Mouse (Mus musculus) lung, postnatal 0 days (tissue): ENCODE results near the gene Frmpd4. TPM values are rescaled to one million over a fixed set of nuclear protein-coding genes. Genes with fewer than 3 reads are reported as not detected.

Experiments
- ATAC-seq: fragments of 200-750 bp; cut with Nextera tagmentation; 2 replicates; pipeline ENCODE4 v1.8.0; 2017; ENCODE audit warnings: moderate library complexity
- DNase-seq: peaks from one replicate; pipeline ENCODE4 v3.0.0-alpha.2; 2016; ENCODE audit warnings: low spot score
- H3K27ac ChIP-seq: fragments of 300-500 bp; sonication (generic); 2 replicates; pipeline ENCODE4 v1.5.1; 2014; ENCODE audit warnings: antibody characterized with exemption, mild to moderate bottlenecking, low read length, mixed read lengths
- H3K27me3 ChIP-seq: fragments of 300-500 bp; sonication (generic); replicated peaks from 2 replicates; pipeline ENCODE4 v1.6.1; 2014; ENCODE audit warnings: low read length, mixed read lengths; ENCODE audit not compliant: insufficient read depth
- H3K36me3 ChIP-seq: fragments of 300-500 bp; sonication (generic); 2 replicates; pipeline ENCODE4 v1.6.1; 2014; ENCODE audit warnings: low read length, mixed read lengths; ENCODE audit not compliant: insufficient read depth
- H3K4me1 ChIP-seq: fragments of 300-500 bp; sonication (generic); 2 replicates; pipeline ENCODE4 v1.6.1; 2014; ENCODE audit warnings: antibody characterized with exemption, low read depth, low read length, mixed read lengths; ENCODE audit not compliant: insufficient read depth
- H3K4me2 ChIP-seq: fragments of 300-500 bp; sonication (generic); replicated peaks from 2 replicates; pipeline ENCODE4 v1.6.1; 2014; ENCODE audit warnings: low read depth, mild to moderate bottlenecking, low read length, moderate library complexity, mixed read lengths
- H3K4me3 ChIP-seq: fragments of 300-500 bp; sonication (generic); 2 replicates; pipeline ENCODE4 v1.5.1; 2014; ENCODE audit warnings: low read depth, low read length
- H3K9ac ChIP-seq: fragments of 300-500 bp; sonication (generic); replicated peaks from 2 replicates; pipeline ENCODE4 v1.6.1; 2014; ENCODE audit warnings: low read depth, mild to moderate bottlenecking
- H3K9me3 ChIP-seq: fragments of 300-500 bp; sonication (generic); 2 replicates; pipeline ENCODE4 v1.6.1; 2016; ENCODE audit warnings: low read length, mixed read lengths
- CTCF ChIP-seq: IDR thresholded peaks from 2 replicates; pipeline ENCODE4 v1.5.1; 2016; ENCODE audit warnings: antibody characterized with exemption, mild to moderate bottlenecking
- EP300 ChIP-seq: IDR thresholded peaks from 2 replicates; pipeline ENCODE4 v1.6.1; 2016; ENCODE audit warnings: antibody characterized with exemption, mild to moderate bottlenecking, control low read depth
- WGBS: fragments of 180-500 bp; shearing (Covaris S2); extraction: QIAGEN DNeasy Blood & Tissue Kit; methylation state at CpG from one replicate; pipeline ENCODE4 v1.1.7; 2014; 5-methylcytosine and 5-hydroxymethylcytosine counted together
- polyA plus RNA-seq: library from polyadenylated mRNA; unstranded; fragments of >200 nt; fragmentation: Nextera tagmentation; extraction: Ambion mirVana; gene quantifications from 2 replicates; pipeline ENCODE4 v1.2.1, GENCODE M21; 2015

Gene Frmpd4
- polyA plus RNA-seq, 1 experiment from 2014 or later, result 0.01 TPM

- no peaks in the 10 kb centered on the region for H3K4me1 ChIP-seq
- no peaks in the 10 kb centered on the region for H3K9me3 ChIP-seq
- no peaks in the 10 kb centered on the region for H3K36me3 ChIP-seq
- TF ChIP-seq EP300 (no peak), CTCF (no peak)
- H3K27me3 ChIP-seq, result no peaks in the 10 kb centered on the region
- no peak for DNase-seq
- H3K4me2 ChIP-seq, result no peak overlapping the region
- no peak overlapping the region for H3K9ac ChIP-seq
- no peak for ATAC-seq
- H3K27ac ChIP-seq, result no peak overlapping the region
- no peak overlapping the region for H3K4me3 ChIP-seq
These were observed 238.8 kb downstream of the Frmpd4 start for GRCm38 (mm10) chrX:168338212-168338611.

- 83% methylated on average over 3 of the region's 3 CpGs for WGBS
- Histone ChIP-seq H3K4me3 (no peak overlapping the region), H3K27ac (no peak overlapping the region), H3K9me3 (no peaks in the 10 kb centered on the region), H3K4me1 (no peaks in the 10 kb centered on the region), H3K27me3 (no peaks in the 10 kb centered on the region), H3K9ac (no peak overlapping the region), H3K36me3 (no peaks in the 10 kb centered on the region), H3K4me2 (no peak overlapping the region)
- ATAC-seq (no peak), DNase-seq (no peak)
- TF ChIP-seq EP300 (no peak), CTCF (no peak)
These were observed 251.9 kb downstream of the Frmpd4 start for GRCm38 (mm10) chrX:168325161-168325560.

DNA sequence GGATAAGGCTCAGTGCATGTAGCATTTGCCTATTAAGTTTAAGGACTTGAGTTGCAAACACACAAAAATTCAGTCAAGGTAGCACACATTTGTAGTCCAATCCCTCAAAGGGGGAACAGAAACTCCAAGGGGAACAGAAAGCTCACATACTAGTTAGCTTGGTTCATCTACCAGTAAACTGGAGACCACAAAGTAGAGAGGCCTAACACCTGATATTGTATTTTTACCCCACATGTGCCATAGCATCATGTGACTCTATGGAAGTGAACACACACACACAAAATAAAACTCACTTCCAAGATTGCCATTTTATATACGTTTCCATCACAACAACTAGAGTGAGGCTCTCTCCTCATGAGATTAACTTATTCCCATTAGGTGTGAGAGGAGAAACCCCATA lies 264.9 kb downstream of the Frmpd4 start:
- H3K27ac ChIP-seq, result no peak overlapping the region
- no peak overlapping the region for H3K4me2 ChIP-seq
- no peaks in the 10 kb centered on the region for H3K9me3 ChIP-seq
- TF ChIP-seq EP300, result no peak
- no peak for TF ChIP-seq CTCF
- DNase-seq (no peak), ATAC-seq (no peak)
- no peak overlapping the region for H3K4me3 ChIP-seq
- no peaks in the 10 kb centered on the region for H3K27me3 ChIP-seq
- no peak overlapping the region for H3K9ac ChIP-seq
- H3K36me3 ChIP-seq, result no peaks in the 10 kb centered on the region
- no peaks in the 10 kb centered on the region for H3K4me1 ChIP-seq
- WGBS, result 81% methylated on average over 1 of the region's 1 CpGs

GRCm38 (mm10) chrX:168310143-168310542 lies 266.9 kb downstream of the Frmpd4 start:
- no peaks in the 10 kb centered on the region for H3K36me3 ChIP-seq
- H3K27ac ChIP-seq, result no peak overlapping the region
- 8% methylated on average over 1 of the region's 1 CpGs for WGBS
- no peaks in the 10 kb centered on the region for H3K4me1 ChIP-seq
- ATAC-seq (no peak), DNase-seq (no peak)
- no peaks in the 10 kb centered on the region for H3K27me3 ChIP-seq
- H3K4me3 ChIP-seq, result no peak overlapping the region
- no peak for TF ChIP-seq CTCF
- no peak for TF ChIP-seq EP300
- H3K9me3 ChIP-seq, result no peaks in the 10 kb centered on the region
- no peak overlapping the region for H3K4me2 ChIP-seq
- H3K9ac ChIP-seq, result no peak overlapping the region

GRCm38 (mm10) chrX:168292506-168292905 lies 284.5 kb downstream of the Frmpd4 start:
- no peaks in the 10 kb centered on the region for H3K4me1 ChIP-seq
- H3K27me3 ChIP-seq, result no peaks in the 10 kb centered on the region
- H3K27ac ChIP-seq, result no peak overlapping the region
- no peak for TF ChIP-seq EP300
- TF ChIP-seq CTCF, result no peak
- H3K4me3 ChIP-seq, result no peak overlapping the region
- H3K9ac ChIP-seq, result no peak overlapping the region
- ATAC-seq, result no peak
- no peaks in the 10 kb centered on the region for H3K9me3 ChIP-seq
- 70% methylated on average over 3 of the region's 3 CpGs for WGBS
- H3K4me2 ChIP-seq, result no peak overlapping the region
- H3K36me3 ChIP-seq, result no peaks in the 10 kb centered on the region
- DNase-seq, result no peak

DNA sequence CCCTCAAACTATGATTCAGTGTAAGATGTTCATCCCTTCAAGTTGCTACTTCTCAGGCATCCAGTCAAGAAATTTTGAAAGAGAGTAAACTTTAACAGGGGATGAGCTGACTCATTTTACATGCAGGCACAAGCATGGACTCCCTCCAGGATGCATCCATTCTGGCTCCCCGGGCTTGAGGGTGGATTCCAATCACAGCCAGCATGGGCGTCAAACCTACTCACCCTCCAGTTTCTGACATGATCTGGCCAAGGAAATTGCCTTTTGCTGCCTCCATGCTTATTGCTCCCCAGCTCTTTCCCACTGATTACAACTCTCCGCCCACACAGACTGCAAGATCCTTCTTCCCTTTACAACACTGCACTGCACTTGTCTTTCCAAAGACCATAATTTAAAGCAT lies 370.0 kb downstream of the Frmpd4 start:
- H3K9me3 ChIP-seq, result no peaks in the 10 kb centered on the region
- DNase-seq, result no peak
- no peak overlapping the region for H3K27ac ChIP-seq
- ATAC-seq, result no peak
- H3K4me1 ChIP-seq, result no peaks in the 10 kb centered on the region
- no peak overlapping the region for H3K4me2 ChIP-seq
- H3K9ac ChIP-seq, result no peak overlapping the region
- TF ChIP-seq EP300, result no peak
- H3K4me3 ChIP-seq, result no peak overlapping the region
- H3K36me3 ChIP-seq, result no peaks in the 10 kb centered on the region
- WGBS, result 78% methylated on average over 3 of the region's 3 CpGs
- H3K27me3 ChIP-seq, result no peaks in the 10 kb centered on the region

- Histone ChIP-seq H3K27ac (no peak overlapping the region), H3K4me2 (no peak overlapping the region), H3K36me3 (no peaks in the 10 kb centered on the region), H3K9ac (no peak overlapping the region), H3K4me3 (no peak overlapping the region), H3K4me1 (no peaks in the 10 kb centered on the region), H3K9me3 (no peaks in the 10 kb centered on the region), H3K27me3 (no peaks in the 10 kb centered on the region)
- DNase-seq (no peak), ATAC-seq (no peak)
- TF ChIP-seq EP300, result no peak
- no peak for TF ChIP-seq CTCF
- WGBS, result 25% methylated on average over 1 of the region's 1 CpGs
These were observed 385.1 kb downstream of the Frmpd4 start for GRCm38 (mm10) chrX:168191944-168192343.
